ENCODE assay signal across 7 mouse cellular contexts in genomic region chr7:118116787-118117538, GRCm38 (mm10). TPM values are rescaled to one million over a fixed set of nuclear protein-coding genes. Genes with fewer than 3 reads are reported as not detected.
A peak's percentile ranks its signal among the peaks of the same experiment; 100 is the strongest.
DNase-seq lines count a peak whose midpoint lies in the region; ATAC-seq and TF ChIP-seq lines count a peak whose summit lies in the region.

No protein-coding gene starts in this region.

- H3K9ac ChIP-seq in forebrain, embryonic 14.5 days (ENCODE audit: low read length) = peak overlapping the region; percentile 71; the same call in 1 of the 2 replicates
- peak overlapping the region; percentile 68 for H3K9ac ChIP-seq in liver, embryonic 14.5 days (replicated peaks)
- no peak overlapping the region for H3K9ac ChIP-seq in stomach, postnatal 0 days (ENCODE audit: low read length)

- no peak for TF ChIP-seq EP300 in liver, embryonic 14.5 days (IDR thresholded peaks at IDR 0.05; ENCODE audit: low read depth)
- no peak for TF ChIP-seq EP300 in stomach, postnatal 0 days (optimal IDR thresholded peaks at IDR 0.05)

- 27% methylated on average over 8 of the region's 8 CpGs for whole genome bisulfite sequencing in spleen, adult 2 months
- WGBS in forebrain, embryonic 14.5 days = 16% methylated on average over 8 of the region's 8 CpGs
- 15% methylated on average over 8 of the region's 8 CpGs for WGBS in liver, embryonic 14.5 days (ENCODE audit: insufficient replicate concordance)
- 11% methylated on average over 8 of the region's 8 CpGs for WGBS in stomach, postnatal 0 days

- no peaks in the 10 kb centered on the region for H3K27me3 ChIP-seq in spleen, adult 2 months (ENCODE audit: control insufficient read depth, insufficient read depth, low read length)
- H3K27me3 ChIP-seq in forebrain, embryonic 14.5 days (replicated peaks; ENCODE audit: control insufficient read depth, insufficient read depth, low read length) = no peaks in the 10 kb centered on the region
- no peaks in the 10 kb centered on the region for H3K27me3 ChIP-seq in liver, embryonic 14.5 days (ENCODE audit: control insufficient read depth, insufficient read depth, low read length)
- no peaks in the 10 kb centered on the region for H3K27me3 ChIP-seq in stomach, postnatal 0 days (ENCODE audit: control insufficient read depth, insufficient read depth, low read length)

- TF ChIP-seq POLR2A in spleen, adult 2 months (IDR thresholded peaks at IDR 0.05; ENCODE audit: low read depth, low read length) = no peak

- peaks cover 26% of the 10 kb centered on the region for H3K4me1 ChIP-seq in spleen, adult 2 months (ENCODE audit: control insufficient read depth, insufficient read depth, insufficient read length)
- H3K4me1 ChIP-seq in forebrain, embryonic 14.5 days (ENCODE audit: control insufficient read depth, insufficient read depth, low read length) = peaks cover 23% of the 10 kb centered on the region
- H3K4me1 ChIP-seq in liver, embryonic 14.5 days (replicated peaks; ENCODE audit: control insufficient read depth in 2 of 2, insufficient read depth in 2 of 2, low read length in 1 of 2) = peaks cover 17 to 27% of the 10 kb centered on the region in 2 experiments
- H3K4me1 ChIP-seq in stomach, postnatal 0 days (replicated peaks; ENCODE audit: control insufficient read depth, insufficient read depth) = peaks cover 5% of the 10 kb centered on the region; the same call in 1 of the 2 replicates

- no peak for DNase-seq in spleen, adult 2 months (ENCODE audit: low read depth in 1 of 2, low spot score in 2 of 2)
- no peak for DNase-seq in spleen, postnatal 14 days (ENCODE audit: low spot score in 2 of 2)
- no peak for DNase-seq in forebrain, embryonic 14.5 days (ENCODE audit: low spot score)
- no peak for DNase-seq in liver, embryonic 14.5 days (ENCODE audit: low read depth in 3 of 3, low spot score in 3 of 3)
- DNase-seq in stomach, postnatal 0 days (ENCODE audit: low spot score) = no peak
- no peak for DNase-seq in frontal cortex, postnatal 14 days (ENCODE audit: low spot score in 2 of 2)
- no peak for DNase-seq in spleen, postnatal 10 days (ENCODE audit: low spot score in 2 of 2)

- H3K4me3 ChIP-seq in spleen, adult 2 months (ENCODE audit: extremely low read depth, insufficient read depth, insufficient read length) = no peak overlapping the region
- peak overlapping the region; percentile 97; the same call in 1 of the 2 replicates for H3K4me3 ChIP-seq in forebrain, embryonic 14.5 days (ENCODE audit: low read depth, low read length)
- peak overlapping the region; percentile 99 to 100; a peak in 3 of 4 replicates for H3K4me3 ChIP-seq in liver, embryonic 14.5 days (ENCODE audit: insufficient read depth in 1 of 2, low read depth in 2 of 2, low read length in 2 of 2)
- peak overlapping the region; percentile 88; the same call in 1 of the 2 replicates for H3K4me3 ChIP-seq in stomach, postnatal 0 days (ENCODE audit: low read depth, low read length)

- peak; percentile 1; the same call in 1 of the 2 replicates for ATAC-seq in forebrain, embryonic 14.5 days
- ATAC-seq in liver, embryonic 14.5 days (ENCODE audit: insufficient read depth) = no peak
- no peak for ATAC-seq in stomach, postnatal 0 days (ENCODE audit: low FRiP score, low TSS enrichment)

- H3K36me3 ChIP-seq in spleen, adult 2 months (ENCODE audit: control insufficient read depth, insufficient read depth, low read length) = peaks cover 23% of the 10 kb centered on the region
- H3K36me3 ChIP-seq in forebrain, embryonic 14.5 days (ENCODE audit: control insufficient read depth, insufficient read depth, low read length) = peaks cover 66% of the 10 kb centered on the region
- H3K36me3 ChIP-seq in liver, embryonic 14.5 days (replicated peaks; ENCODE audit: control insufficient read depth, insufficient read depth, low read depth) = peaks cover 68% of the 10 kb centered on the region
- peaks cover 18% of the 10 kb centered on the region for H3K36me3 ChIP-seq in stomach, postnatal 0 days (ENCODE audit: control insufficient read depth, insufficient read depth, low read length)

- TF ChIP-seq CTCF in spleen, adult 2 months (IDR thresholded peaks at IDR 0.05; ENCODE audit: extremely low read depth, insufficient read depth, insufficient read length, insufficient replicate concordance) = no peak
- TF ChIP-seq CTCF in liver, embryonic 14.5 days (IDR thresholded peaks at IDR 0.05; ENCODE audit: low read depth) = no peak
- TF ChIP-seq CTCF in stomach, postnatal 0 days (IDR thresholded peaks at IDR 0.05; ENCODE audit: low read depth) = no peak

- H3K4me2 ChIP-seq in forebrain, embryonic 14.5 days (ENCODE audit: low read length) = peak overlapping the region; percentile 96
- peak overlapping the region; percentile 81 for H3K4me2 ChIP-seq in liver, embryonic 14.5 days (ENCODE audit: low read depth)
- peak overlapping the region; percentile 62 for H3K4me2 ChIP-seq in stomach, postnatal 0 days (replicated peaks; ENCODE audit: low read depth)

- H3K9me3 ChIP-seq in forebrain, embryonic 14.5 days (replicated peaks; ENCODE audit: control insufficient read depth, low read length) = no peaks in the 10 kb centered on the region
- H3K9me3 ChIP-seq in liver, embryonic 14.5 days (ENCODE audit: control insufficient read depth, low read length) = no peaks in the 10 kb centered on the region
- H3K9me3 ChIP-seq in stomach, postnatal 0 days (ENCODE audit: control insufficient read depth, low read length) = no peaks in the 10 kb centered on the region

- peak overlapping the region; percentile 85 for H3K27ac ChIP-seq in spleen, adult 2 months (ENCODE audit: insufficient read depth, low read length)
- no peak overlapping the region; the same call in 1 of the 2 replicates for H3K27ac ChIP-seq in forebrain, embryonic 14.5 days (ENCODE audit: low read depth, low read length)
- peak overlapping the region; percentile 41; the same call in 1 of the 2 replicates for H3K27ac ChIP-seq in liver, embryonic 14.5 days
- H3K27ac ChIP-seq in stomach, postnatal 0 days (replicated peaks) = no peak overlapping the region

RNA-seq across cellular contexts. Expression of gene Rps15a, which starts 1.0 kb away (rescaled TPM):
- polyA plus RNA-seq in spleen, adult 2 months (2012; rRNA removed) = 812 and 1,187 TPM in 2 replicates
- 520 and 717 TPM in 2 replicates for polyA plus RNA-seq in forebrain, embryonic 14.5 days (2014; fragmentation: Nextera tagmentation; extraction: Ambion mirVana)
- 496 and 1,501 TPM in 2 replicates for polyA plus RNA-seq in liver, embryonic 14.5 days (2012; rRNA removed)
- 630 and 672 TPM in 2 replicates for polyA plus RNA-seq in liver, embryonic 14.5 days (2014; fragmentation: Nextera tagmentation; extraction: Ambion mirVana)
- polyA plus RNA-seq in stomach, postnatal 0 days (2015; fragmentation: Nextera tagmentation; extraction: Ambion mirVana) = 610 and 623 TPM in 2 replicates

RNA-seq across cellular contexts. Expression of gene Arl6ip1, which starts 12.5 kb away (rescaled TPM):
- 56.6 and 61.6 TPM in 2 replicates for polyA plus RNA-seq in spleen, adult 2 months (2012; rRNA removed)
- 440 and 445 TPM in 2 replicates for polyA plus RNA-seq in forebrain, embryonic 14.5 days (2014; fragmentation: Nextera tagmentation; extraction: Ambion mirVana)
- 109 and 184 TPM in 2 replicates for polyA plus RNA-seq in liver, embryonic 14.5 days (2012; rRNA removed)
- 224 and 231 TPM in 2 replicates for polyA plus RNA-seq in liver, embryonic 14.5 days (2014; fragmentation: Nextera tagmentation; extraction: Ambion mirVana)
- 264 and 345 TPM in 2 replicates for polyA plus RNA-seq in stomach, postnatal 0 days (2015; fragmentation: Nextera tagmentation; extraction: Ambion mirVana)

Comparison
In these comparisons a context has a peak if more than half of its experiments do, and no peak if none do; other contexts are left out.
1. H3K27ac ChIP-seq: peak in spleen, adult 2 months (single experiment) and liver, embryonic 14.5 days (single experiment); none in forebrain, embryonic 14.5 days (single experiment) and stomach, postnatal 0 days (single experiment).
2. Peak in every context shown above with its lines, with median percentiles within 50 percentile points of each other: H3K4me2 ChIP-seq.